Mouse (Mus musculus) megakaryocyte, embryonic 14.5 days (primary cell): ENCODE results near the gene Ankrd17.

Experiments used
- FLI1 ChIP-seq: IDR thresholded peaks from 2 replicates; pipeline ENCODE4 v1.6.1; 2012; ENCODE audit warnings: low read length, inconsistent platforms, mixed read lengths
- GATA1 ChIP-seq: IDR thresholded peaks from 3 replicates; pipeline ENCODE4 v1.6.1; 2012; ENCODE audit warnings: mixed read lengths, low read length, inconsistent platforms, borderline replicate concordance

DNA sequence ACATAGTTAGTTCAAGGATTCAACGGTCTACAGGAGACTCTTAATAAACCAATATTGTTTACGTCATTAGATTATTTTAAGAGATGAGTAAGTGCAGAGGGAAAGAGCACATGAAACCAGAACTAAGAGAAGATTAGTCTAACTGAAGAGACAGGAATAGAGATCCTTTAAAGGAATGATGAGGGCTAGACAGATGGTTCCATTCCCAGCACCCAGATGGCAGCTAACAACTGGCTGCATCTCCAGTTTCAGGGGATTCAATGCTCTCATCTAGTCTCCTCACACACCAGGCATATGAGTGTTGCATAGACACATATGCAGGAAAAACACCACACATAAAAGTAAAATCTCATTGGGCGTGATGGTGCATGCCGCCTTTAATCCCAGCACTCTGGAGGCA, 133.1 kb downstream of the Ankrd17 start:
- TF ChIP-seq GATA1 (no peak), FLI1 (no peak)
